Mouse (Mus musculus): ENCODE measurements around the gene Gnaq.

Gene Gnaq

DNA sequence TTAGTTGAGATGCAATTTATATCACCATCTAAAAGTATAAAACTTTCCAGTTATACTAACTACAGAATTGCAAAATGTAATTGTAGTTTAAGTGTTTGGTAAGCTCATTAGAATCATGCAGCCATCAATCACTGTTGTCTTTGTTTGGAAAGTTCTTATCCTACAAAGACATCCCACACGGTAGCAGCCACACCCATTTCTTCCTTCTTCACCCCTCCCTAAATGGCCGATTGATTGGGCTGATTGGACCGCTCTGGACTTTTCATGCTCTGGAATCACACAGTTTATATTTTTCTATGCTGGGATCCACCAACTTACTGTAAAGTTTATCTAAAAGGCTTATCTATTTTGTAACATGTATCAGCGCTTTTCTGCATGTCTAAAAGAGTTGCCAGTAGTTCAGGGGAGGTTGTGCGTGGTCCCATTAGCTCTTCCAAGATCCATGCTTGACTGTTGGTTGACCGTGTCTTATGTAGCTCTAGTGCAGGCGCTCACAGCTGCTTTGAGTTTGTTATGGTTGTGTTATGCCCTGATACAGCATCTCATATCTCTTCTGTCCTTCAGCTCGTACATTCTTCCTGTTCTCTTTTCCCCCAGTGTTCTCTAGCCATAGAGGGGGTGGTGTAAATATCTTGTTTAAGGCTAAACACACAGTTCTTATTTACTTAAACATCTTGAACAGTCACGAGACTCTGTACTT, 56.6 kb downstream of the Gnaq start:
- DNase-seq (ENCODE audit: low read depth, low spot score), result no peak

GRCm38 (mm10) chr19:16198162-16198561, 65.5 kb downstream of the Gnaq start:
- no peak for DNase-seq (ENCODE audit: low read depth, low spot score)

- no peak for DNase-seq (ENCODE audit: low read depth, low spot score)
Measured at GRCm38 (mm10) chr19:16201356-16201755, 68.7 kb downstream of the Gnaq start.

DNA sequence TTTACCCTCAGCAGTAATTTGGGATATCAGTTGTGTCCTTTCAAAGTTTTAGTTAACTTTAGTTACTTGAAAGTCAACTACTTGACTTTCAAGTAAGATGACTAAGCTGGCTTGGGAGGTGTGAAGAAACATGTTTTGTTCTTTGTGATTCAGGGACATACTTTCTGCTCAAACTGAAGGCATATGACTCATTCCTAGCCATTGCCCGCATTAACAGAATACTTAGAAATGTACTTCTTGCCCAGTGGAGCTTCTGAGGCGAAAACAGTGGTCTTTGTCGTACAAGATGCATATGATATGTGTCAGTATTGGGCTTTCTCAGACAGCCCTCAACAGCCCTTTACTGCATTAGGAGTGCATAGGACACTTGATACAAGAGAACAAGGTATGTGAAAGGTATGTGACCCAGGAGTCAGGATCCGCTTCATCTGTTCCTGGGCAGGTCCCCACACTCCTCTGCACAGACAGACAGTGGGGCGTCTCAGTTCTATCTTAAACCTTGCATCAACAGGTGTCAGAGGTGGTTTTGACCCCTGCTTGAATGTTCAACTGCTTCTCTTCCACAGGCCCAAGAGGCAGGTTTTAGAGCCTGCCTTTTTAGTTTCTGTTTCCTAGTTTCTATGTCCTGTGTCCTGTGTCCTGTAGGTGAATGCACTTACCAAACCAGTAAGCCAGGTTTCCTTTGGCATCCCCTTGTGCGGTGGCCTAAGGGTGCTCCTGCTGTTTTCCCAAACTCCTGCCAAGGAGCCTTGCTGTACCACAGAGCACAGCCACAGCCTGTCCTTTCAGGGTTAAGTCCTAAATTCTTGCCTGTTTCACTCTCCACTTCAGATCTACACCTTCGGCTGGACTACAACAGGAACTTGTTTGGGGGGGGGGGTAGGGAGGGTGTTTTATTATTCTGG, 72.4 kb downstream of the Gnaq start:
- DNase-seq (ENCODE audit: low read depth, low spot score), result no peak

DNA sequence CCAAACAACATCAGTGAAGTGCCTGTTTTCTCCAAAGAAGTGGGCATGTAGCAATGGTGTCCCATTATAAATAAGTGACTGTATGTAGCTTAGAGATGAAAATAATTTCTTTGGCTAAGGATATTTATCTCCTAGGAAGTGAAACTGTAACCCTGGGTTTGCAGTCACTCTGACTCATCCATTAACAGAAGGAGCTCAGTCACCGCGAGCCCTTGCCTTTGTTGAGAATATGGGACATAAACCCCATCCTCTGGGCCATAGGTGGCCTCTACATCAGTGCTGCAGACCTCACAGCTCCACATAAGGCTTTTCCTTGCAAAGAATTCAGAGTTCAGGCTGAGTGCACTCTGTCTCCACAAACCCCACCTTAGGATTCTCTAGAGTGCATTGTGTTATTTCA, 77.0 kb downstream of the Gnaq start:
- no peak for DNase-seq (ENCODE audit: low read depth, low spot score)

DNA sequence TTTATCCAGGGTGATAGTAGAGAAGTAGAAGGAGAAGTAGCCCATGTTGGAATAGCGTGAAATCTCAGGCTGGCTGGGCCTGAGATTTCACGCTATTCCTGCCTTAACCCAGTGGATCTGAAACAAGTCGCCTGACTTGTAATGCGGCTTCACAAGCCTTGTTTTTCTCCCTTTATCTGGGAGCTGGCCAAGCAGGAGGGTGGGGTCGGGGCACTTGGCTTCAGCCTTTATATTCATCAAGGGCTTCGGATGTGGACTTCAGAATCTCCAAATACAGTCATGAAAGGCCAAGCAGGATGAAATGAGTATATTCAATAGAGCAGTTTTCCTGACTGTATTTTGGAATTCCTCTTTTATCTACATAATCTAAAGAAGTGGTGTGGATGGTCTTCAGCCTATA, 82.3 kb downstream of the Gnaq start:
- DNase-seq (ENCODE audit: low read depth, low spot score), result no peak

GRCm38 (mm10) chr19:16215430-16216016, 82.9 kb downstream of the Gnaq start:
- no peak for DNase-seq (ENCODE audit: low read depth, low spot score)

GRCm38 (mm10) chr19:16219978-16220377, 87.3 kb downstream of the Gnaq start:
- no peak for DNase-seq (ENCODE audit: low read depth, low spot score)

DNA sequence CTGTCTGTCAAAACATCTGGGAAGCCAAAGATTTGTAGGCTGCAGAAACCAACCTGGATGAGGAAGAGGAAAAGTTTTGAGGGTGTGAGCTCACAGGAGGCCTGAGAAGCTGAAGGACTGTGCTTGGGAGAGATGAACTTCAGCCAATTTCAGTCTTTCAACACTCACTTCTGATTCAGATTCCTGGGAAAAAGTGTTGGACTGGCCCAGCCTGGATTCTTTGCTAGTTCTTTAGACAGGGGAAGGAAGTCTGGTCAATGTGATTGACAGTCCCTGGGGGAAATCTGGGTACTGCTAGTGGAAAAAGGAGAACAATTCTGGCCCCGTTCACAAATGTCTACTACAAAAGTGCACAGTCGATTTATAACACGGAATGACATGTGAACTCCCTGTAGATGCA, 89.9 kb downstream of the Gnaq start:
- no peak for DNase-seq (ENCODE audit: low read depth, low spot score)

DNA sequence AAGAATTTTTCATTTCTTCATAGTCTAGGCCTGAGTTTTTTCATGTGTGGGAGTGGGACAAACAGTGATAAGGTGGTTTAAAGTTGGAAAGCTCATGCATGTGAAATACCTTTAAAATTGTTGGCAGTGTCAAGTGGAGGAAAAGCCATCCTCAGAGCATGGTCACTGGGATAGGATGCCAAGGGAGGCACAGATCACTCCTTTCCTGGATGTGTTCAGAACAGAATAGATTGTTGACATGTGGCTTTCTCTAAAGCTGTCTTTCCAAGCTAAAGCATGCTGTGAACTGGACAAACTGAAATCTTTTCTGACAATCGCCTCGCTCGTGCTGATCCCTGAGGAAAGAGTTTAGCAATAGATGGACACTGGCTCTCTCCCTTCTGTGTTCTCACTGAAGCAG, 90.5 kb downstream of the Gnaq start:
- no peak for DNase-seq (ENCODE audit: low read depth, low spot score)

- no peak for DNase-seq (ENCODE audit: low read depth, low spot score)
Measured at GRCm38 (mm10) chr19:16224831-16225230, 92.2 kb downstream of the Gnaq start.

- no peak for DNase-seq (ENCODE audit: low read depth, low spot score)
Measured at GRCm38 (mm10) chr19:16231584-16231983, 99.0 kb downstream of the Gnaq start.

GRCm38 (mm10) chr19:16235594-16235993, 103.0 kb downstream of the Gnaq start:
- no peak for DNase-seq (ENCODE audit: low read depth, low spot score)

DNA sequence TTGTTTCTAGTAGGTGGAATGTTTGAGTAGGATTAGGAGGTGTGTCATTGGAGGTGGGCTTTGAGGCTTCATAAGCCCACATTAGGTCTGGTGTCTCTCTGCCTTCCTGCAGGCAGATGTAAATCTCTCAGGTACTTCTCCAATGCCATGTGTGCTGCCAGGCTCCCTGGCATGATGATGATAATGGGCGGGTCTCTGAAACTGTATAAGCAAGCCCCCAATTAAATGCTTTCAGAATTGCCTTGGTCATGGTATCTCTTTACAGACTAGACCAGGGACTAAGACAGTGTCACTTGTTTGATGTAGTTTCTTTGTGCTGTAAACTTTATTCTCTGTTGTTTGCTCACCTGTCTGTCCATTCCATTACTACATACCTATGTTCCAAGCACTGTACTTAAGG, 104.4 kb downstream of the Gnaq start:
- no peak for DNase-seq (ENCODE audit: low read depth, low spot score)

GRCm38 (mm10) chr19:16238072-16238471, 105.4 kb downstream of the Gnaq start:
- no peak for DNase-seq (ENCODE audit: low read depth, low spot score)

- DNase-seq (ENCODE audit: low read depth, low spot score), result no peak
Measured at GRCm38 (mm10) chr19:16238512-16238911, 105.9 kb downstream of the Gnaq start.

DNA sequence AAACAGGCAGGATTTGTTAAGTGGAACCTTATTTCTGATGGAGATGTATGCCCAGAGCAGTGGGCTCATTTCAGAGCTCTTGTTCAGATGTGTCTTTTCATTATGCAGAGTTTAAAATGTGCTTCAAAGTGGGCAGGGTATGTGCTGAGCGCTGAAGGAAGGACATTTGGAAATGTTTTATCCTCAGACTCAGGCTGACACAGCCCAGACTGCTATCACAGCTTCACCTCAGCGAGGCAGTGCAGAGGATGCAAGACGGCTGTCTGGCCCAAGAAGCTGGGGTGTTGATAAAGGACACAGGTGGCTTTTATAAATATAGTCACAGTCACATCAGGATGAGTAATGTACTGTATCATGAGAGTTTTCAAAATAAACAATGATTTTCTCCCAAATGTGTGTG, 110.1 kb downstream of the Gnaq start:
- no peak for DNase-seq (ENCODE audit: low read depth, low spot score)

DNA sequence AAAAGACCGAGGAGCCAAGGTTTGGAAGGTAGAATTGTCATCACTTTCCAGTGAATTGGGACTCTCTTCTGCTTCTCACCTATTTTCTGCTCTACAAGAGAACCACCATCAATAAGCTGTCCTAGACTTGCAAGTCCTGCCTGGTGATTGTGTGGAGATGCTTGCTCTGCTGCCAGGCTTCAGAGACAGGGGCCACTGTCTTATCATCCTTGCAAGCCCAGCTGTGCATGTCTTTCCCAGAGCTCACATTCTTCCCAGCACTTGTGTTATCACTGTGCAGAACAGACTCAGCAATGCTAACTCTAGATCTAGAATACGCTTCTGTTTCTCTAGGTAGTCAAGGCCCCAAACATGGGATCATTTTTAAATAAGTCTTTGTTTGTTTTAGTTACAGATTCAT, 116.4 kb downstream of the Gnaq start:
- no peak for DNase-seq (ENCODE audit: low read depth, low spot score)

GRCm38 (mm10) chr19:16250921-16251320, 118.3 kb downstream of the Gnaq start:
- no peak for DNase-seq (ENCODE audit: low read depth, low spot score)

DNA sequence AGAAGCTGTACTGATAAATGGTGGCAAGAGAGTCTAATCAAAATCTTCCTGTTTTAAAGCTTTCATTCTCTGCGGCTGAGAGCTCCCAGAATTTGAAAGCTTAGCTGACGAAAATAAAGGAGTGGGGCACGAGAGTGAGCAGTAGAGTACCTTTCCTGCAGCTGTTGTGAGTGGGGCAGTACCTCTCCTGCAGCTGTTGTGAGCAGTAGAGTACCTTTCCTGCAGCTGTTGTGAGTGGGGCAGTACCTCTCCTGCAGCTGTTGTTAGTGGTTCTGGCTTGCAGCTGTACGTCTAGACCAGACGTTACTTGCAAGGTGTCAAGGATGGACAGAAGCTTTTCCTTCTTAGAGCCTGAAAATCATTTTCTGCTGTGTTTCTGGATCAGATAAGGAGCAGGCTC, 119.2 kb downstream of the Gnaq start:
- DNase-seq (ENCODE audit: low read depth, low spot score), result no peak

GRCm38 (mm10) chr19:16252696-16253095, 120.1 kb downstream of the Gnaq start:
- DNase-seq (ENCODE audit: low read depth, low spot score), result no peak

DNA sequence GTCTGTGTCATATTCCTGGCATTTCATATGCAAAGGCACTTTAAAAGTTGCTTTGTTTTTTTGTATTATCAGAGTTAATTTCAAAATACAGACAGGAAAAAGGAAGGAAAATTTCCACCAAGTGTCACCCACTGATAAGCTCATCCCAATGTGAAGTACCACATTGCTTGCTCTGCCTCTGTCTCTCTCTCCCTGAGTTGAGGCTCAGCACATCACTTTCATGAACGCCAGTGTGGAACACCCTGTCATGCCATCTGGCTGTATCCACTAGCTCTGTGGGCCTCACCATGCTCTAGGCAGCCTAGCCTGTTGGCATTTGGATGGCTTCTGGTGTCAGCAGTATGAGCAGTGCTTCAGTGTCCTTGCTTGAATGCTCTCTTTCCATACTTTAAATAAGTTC, 122.2 kb downstream of the Gnaq start:
- DNase-seq (ENCODE audit: low read depth, low spot score), result no peak

DNA sequence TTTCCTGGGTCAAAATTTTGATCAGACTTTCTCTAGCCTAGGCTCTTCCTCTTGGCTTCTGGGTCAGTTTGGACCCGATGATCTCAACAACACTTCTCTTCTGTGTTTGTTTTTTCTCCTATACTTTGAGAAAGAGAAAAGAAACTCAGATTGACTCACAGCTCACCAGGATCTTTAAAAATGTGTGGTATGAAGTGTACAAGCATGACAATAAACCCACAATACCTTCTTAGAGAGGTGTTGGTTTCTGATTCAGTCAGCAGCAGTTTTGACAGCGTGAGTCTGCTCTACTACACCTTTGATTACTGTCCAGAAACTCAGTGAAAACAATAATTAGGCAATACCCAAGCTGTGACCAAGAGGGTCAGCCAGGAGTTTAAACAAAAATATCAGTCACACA, 122.7 kb downstream of the Gnaq start:
- DNase-seq (ENCODE audit: low read depth, low spot score), result no peak
